Mouse (Mus musculus): ENCODE measurements around the gene Ehd4. TPM values are rescaled to one million over a fixed set of nuclear protein-coding genes. Genes with fewer than 3 reads are reported as not detected.

The Ehd4 gene
- polyA plus RNA-seq, 1 experiment from 2014 or later, result 17.5 TPM

GRCm38 (mm10) chr2:120150571-120150970 is 3.8 kb downstream of the Ehd4 start:
- no peak overlapping the region for H3K4me3 ChIP-seq (ENCODE audit: low read depth, low read length)

DNA sequence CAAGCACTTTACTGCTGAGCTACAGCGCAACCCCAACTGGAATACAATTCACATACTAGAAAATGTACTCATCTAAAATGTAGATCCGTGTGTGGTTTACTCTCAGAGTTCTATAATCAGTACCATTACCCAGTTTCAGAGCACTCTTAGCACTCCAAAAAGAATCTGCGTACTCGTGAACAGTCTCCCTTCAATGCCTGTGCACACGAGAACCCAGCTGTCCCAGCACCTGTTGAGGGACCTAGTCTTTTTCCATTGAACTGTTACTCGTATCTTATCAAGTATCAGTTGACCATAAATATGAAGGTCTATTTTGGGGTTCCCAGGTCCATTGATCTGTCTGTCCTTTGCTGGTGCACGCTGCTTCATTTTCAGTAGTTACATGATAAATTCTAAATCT is 4.8 kb downstream of the Ehd4 start:
- WGBS (ENCODE audit: insufficient replicate concordance), result 71% methylated on average over 7 of the region's 7 CpGs
- Histone ChIP-seq H3K4me2 (ENCODE audit: low read depth, low read length) (no peak overlapping the region), H3K4me3 (ENCODE audit: low read depth, low read length) (no peak overlapping the region), H3K9me3 (replicated peaks; ENCODE audit: control insufficient read depth, low read length) (no peaks in the 10 kb centered on the region), H3K9ac (ENCODE audit: low read depth, low read length) (no peak overlapping the region), H3K4me1 (ENCODE audit: control insufficient read depth, low read depth, low read length) (peaks cover 8% of the 10 kb centered on the region), H3K27ac (ENCODE audit: low read length) (no peak overlapping the region), H3K36me3 (ENCODE audit: control insufficient read depth, insufficient read depth) (no peaks in the 10 kb centered on the region), H3K27me3 (ENCODE audit: control insufficient read depth, insufficient read depth, low read depth, low read length) (no peaks in the 10 kb centered on the region)
- no peak for ATAC-seq (ENCODE audit: low read depth)

More at GRCm38 (mm10) chr2:120150571-120150970, 3.8 kb downstream of the Ehd4 start:
- Histone ChIP-seq H3K9ac (ENCODE audit: low read depth, low read length) (no peak overlapping the region), H3K27me3 (ENCODE audit: control insufficient read depth, insufficient read depth, low read depth, low read length) (no peaks in the 10 kb centered on the region), H3K4me1 (ENCODE audit: control insufficient read depth, low read depth, low read length) (peaks cover 13% of the 10 kb centered on the region), H3K4me2 (ENCODE audit: low read depth, low read length) (no peak overlapping the region), H3K27ac (ENCODE audit: low read length) (no peak overlapping the region), H3K9me3 (replicated peaks; ENCODE audit: control insufficient read depth, low read length) (no peaks in the 10 kb centered on the region), H3K36me3 (ENCODE audit: control insufficient read depth, insufficient read depth) (no peaks in the 10 kb centered on the region)
- ATAC-seq (ENCODE audit: low read depth), result no peak
- 59% methylated on average over 3 of the region's 3 CpGs for WGBS (ENCODE audit: insufficient replicate concordance)

DNA sequence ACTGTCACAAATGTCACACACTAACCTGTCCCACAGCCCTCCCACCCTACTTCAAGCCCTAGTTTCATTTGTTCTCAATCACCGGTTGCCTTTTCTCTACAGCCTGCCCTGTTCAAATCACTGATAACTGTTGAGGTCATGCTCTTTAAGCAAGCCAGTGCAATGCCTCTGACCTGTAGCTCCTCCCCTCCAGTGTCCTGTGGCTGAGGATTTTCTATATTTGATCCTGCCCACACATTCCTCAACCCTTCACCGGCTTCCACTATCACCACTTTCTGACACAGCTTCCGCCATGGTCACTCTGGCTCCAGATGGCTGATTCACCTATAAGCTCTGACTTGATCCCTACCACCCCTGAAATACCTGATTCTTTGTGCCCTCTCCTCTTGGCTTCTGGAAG is 6.4 kb downstream of the Ehd4 start:
- peak; percentile 35; the same call in 1 of the 2 replicates for ATAC-seq (ENCODE audit: low read depth)
- Histone ChIP-seq H3K4me3 (ENCODE audit: low read depth, low read length) (no peak overlapping the region), H3K27ac (ENCODE audit: low read length) (no peak overlapping the region), H3K4me1 (ENCODE audit: control insufficient read depth, low read depth, low read length) (peaks cover 2% of the 10 kb centered on the region), H3K36me3 (ENCODE audit: control insufficient read depth, insufficient read depth) (no peaks in the 10 kb centered on the region), H3K27me3 (ENCODE audit: control insufficient read depth, insufficient read depth, low read depth, low read length) (no peaks in the 10 kb centered on the region), H3K4me2 (ENCODE audit: low read depth, low read length) (no peak overlapping the region), H3K9me3 (replicated peaks; ENCODE audit: control insufficient read depth, low read length) (no peaks in the 10 kb centered on the region), H3K9ac (ENCODE audit: low read depth, low read length) (no peak overlapping the region)
- 52% methylated on average over 3 of the region's 3 CpGs for WGBS (ENCODE audit: insufficient replicate concordance)

- H3K27me3 ChIP-seq (ENCODE audit: control insufficient read depth, insufficient read depth, low read depth, low read length), result no peaks in the 10 kb centered on the region
- ATAC-seq (ENCODE audit: low read depth), result no peak
- H3K9ac ChIP-seq (ENCODE audit: low read depth, low read length), result no peak overlapping the region
- no peak overlapping the region for H3K4me2 ChIP-seq (ENCODE audit: low read depth, low read length)
- no peaks in the 10 kb centered on the region for H3K9me3 ChIP-seq (replicated peaks; ENCODE audit: control insufficient read depth, low read length)
- WGBS (ENCODE audit: insufficient replicate concordance), result 32% methylated on average over 2 of the region's 2 CpGs
- no peaks in the 10 kb centered on the region for H3K36me3 ChIP-seq (ENCODE audit: control insufficient read depth, insufficient read depth)
- H3K4me3 ChIP-seq (ENCODE audit: low read depth, low read length), result no peak overlapping the region
- H3K4me1 ChIP-seq (ENCODE audit: control insufficient read depth, low read depth, low read length), result no peaks in the 10 kb centered on the region
- H3K27ac ChIP-seq (ENCODE audit: low read length), result no peak overlapping the region
Observed at GRCm38 (mm10) chr2:120147364-120147763, 7.0 kb downstream of the Ehd4 start.

DNA sequence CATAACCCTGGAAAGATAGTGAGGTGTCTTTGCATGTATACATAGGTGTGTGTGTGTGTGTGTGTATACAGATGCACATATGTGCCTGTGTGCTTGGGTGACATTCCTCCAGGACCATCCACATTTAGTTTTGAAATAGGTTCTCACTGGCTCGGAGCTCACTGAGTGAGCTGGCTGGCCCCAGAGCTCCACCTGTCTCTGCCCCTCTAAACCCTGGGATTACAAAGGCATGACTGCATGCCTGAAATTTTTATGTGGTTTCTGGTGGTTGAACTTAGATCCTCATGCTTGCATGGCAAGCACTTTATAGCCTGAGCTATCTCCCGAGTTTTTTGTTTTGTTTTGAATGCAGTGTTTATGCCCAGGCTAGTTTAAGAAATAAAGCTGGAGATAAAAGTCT is 7.9 kb downstream of the Ehd4 start:
- WGBS (ENCODE audit: insufficient replicate concordance), result 64% methylated on average over 2 of the region's 2 CpGs
- no peak for ATAC-seq (ENCODE audit: low read depth)
- no peaks in the 10 kb centered on the region for H3K36me3 ChIP-seq (ENCODE audit: control insufficient read depth, insufficient read depth)
- H3K27me3 ChIP-seq (ENCODE audit: control insufficient read depth, insufficient read depth, low read depth, low read length), result no peaks in the 10 kb centered on the region
- no peaks in the 10 kb centered on the region for H3K4me1 ChIP-seq (ENCODE audit: control insufficient read depth, low read depth, low read length)
- H3K9ac ChIP-seq (ENCODE audit: low read depth, low read length), result no peak overlapping the region
- no peak overlapping the region for H3K4me3 ChIP-seq (ENCODE audit: low read depth, low read length)
- no peaks in the 10 kb centered on the region for H3K9me3 ChIP-seq (replicated peaks; ENCODE audit: control insufficient read depth, low read length)
- H3K27ac ChIP-seq (ENCODE audit: low read length), result no peak overlapping the region
- H3K4me2 ChIP-seq (ENCODE audit: low read depth, low read length), result no peak overlapping the region

GRCm38 (mm10) chr2:120144390-120144789 is 10.0 kb downstream of the Ehd4 start:
- WGBS (ENCODE audit: insufficient replicate concordance), result 74% methylated on average over 4 of the region's 4 CpGs
- Histone ChIP-seq H3K27me3 (ENCODE audit: control insufficient read depth, insufficient read depth, low read depth, low read length) (no peaks in the 10 kb centered on the region), H3K9me3 (replicated peaks; ENCODE audit: control insufficient read depth, low read length) (no peaks in the 10 kb centered on the region), H3K4me2 (ENCODE audit: low read depth, low read length) (no peak overlapping the region), H3K4me1 (ENCODE audit: control insufficient read depth, low read depth, low read length) (no peaks in the 10 kb centered on the region), H3K36me3 (ENCODE audit: control insufficient read depth, insufficient read depth) (no peaks in the 10 kb centered on the region), H3K9ac (ENCODE audit: low read depth, low read length) (no peak overlapping the region), H3K27ac (ENCODE audit: low read length) (no peak overlapping the region), H3K4me3 (ENCODE audit: low read depth, low read length) (no peak overlapping the region)
- ATAC-seq (ENCODE audit: low read depth), result no peak

GRCm38 (mm10) chr2:120142336-120142735 is 12.1 kb downstream of the Ehd4 start:
- H3K4me2 ChIP-seq (ENCODE audit: low read depth, low read length), result no peak overlapping the region
- H3K36me3 ChIP-seq (ENCODE audit: control insufficient read depth, insufficient read depth), result no peaks in the 10 kb centered on the region
- no peak overlapping the region for H3K4me3 ChIP-seq (ENCODE audit: low read depth, low read length)
- no peaks in the 10 kb centered on the region for H3K27me3 ChIP-seq (ENCODE audit: control insufficient read depth, insufficient read depth, low read depth, low read length)
- H3K4me1 ChIP-seq (ENCODE audit: control insufficient read depth, low read depth, low read length), result no peaks in the 10 kb centered on the region
- H3K9me3 ChIP-seq (replicated peaks; ENCODE audit: control insufficient read depth, low read length), result no peaks in the 10 kb centered on the region
- H3K27ac ChIP-seq (ENCODE audit: low read length), result no peak overlapping the region
- no peak for ATAC-seq (ENCODE audit: low read depth)
- no peak overlapping the region for H3K9ac ChIP-seq (ENCODE audit: low read depth, low read length)
- WGBS (ENCODE audit: insufficient replicate concordance), result 63% methylated on average over 5 of the region's 5 CpGs

DNA sequence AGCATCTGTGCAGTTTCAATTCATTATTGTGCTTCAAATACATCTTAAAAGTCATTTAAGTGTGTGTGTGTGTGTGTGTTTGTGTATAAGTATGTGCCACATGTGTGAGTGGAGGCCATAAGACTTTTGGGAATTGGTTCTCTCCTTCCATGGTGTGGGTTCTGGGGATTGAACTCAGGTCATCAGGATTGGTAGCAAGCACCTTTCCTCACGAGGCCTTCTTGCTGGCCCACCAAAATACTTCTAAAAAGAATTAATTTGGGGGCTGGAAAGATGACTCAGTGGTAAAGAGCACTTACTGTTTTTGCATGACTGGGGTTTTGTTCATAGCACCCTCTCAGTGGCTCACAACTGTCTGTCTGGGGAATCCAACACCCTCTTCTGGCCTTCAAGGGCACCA is 12.7 kb downstream of the Ehd4 start:
- Histone ChIP-seq H3K9me3 (replicated peaks; ENCODE audit: control insufficient read depth, low read length) (no peaks in the 10 kb centered on the region), H3K36me3 (ENCODE audit: control insufficient read depth, insufficient read depth) (no peaks in the 10 kb centered on the region), H3K4me1 (ENCODE audit: control insufficient read depth, low read depth, low read length) (no peaks in the 10 kb centered on the region), H3K4me2 (ENCODE audit: low read depth, low read length) (no peak overlapping the region), H3K9ac (ENCODE audit: low read depth, low read length) (no peak overlapping the region), H3K4me3 (ENCODE audit: low read depth, low read length) (no peak overlapping the region), H3K27ac (ENCODE audit: low read length) (no peak overlapping the region), H3K27me3 (ENCODE audit: control insufficient read depth, insufficient read depth, low read depth, low read length) (no peaks in the 10 kb centered on the region)
- WGBS (ENCODE audit: insufficient replicate concordance), result 69% methylated on average over 1 of the region's 1 CpGs
- ATAC-seq (ENCODE audit: low read depth), result no peak

- H3K36me3 ChIP-seq (ENCODE audit: control insufficient read depth, insufficient read depth), result no peaks in the 10 kb centered on the region
- H3K27me3 ChIP-seq (ENCODE audit: control insufficient read depth, insufficient read depth, low read depth, low read length), result no peaks in the 10 kb centered on the region
- no peak for ATAC-seq (ENCODE audit: low read depth)
Observed at GRCm38 (mm10) chr2:120140326-120140725, 14.1 kb downstream of the Ehd4 start.

More at GRCm38 (mm10) chr2:120140326-120140725, 14.1 kb downstream of the Ehd4 start:
- Histone ChIP-seq H3K9ac (ENCODE audit: low read depth, low read length) (no peak overlapping the region), H3K4me2 (ENCODE audit: low read depth, low read length) (no peak overlapping the region), H3K9me3 (replicated peaks; ENCODE audit: control insufficient read depth, low read length) (no peaks in the 10 kb centered on the region), H3K4me1 (ENCODE audit: control insufficient read depth, low read depth, low read length) (no peaks in the 10 kb centered on the region), H3K27ac (ENCODE audit: low read length) (no peak overlapping the region), H3K4me3 (ENCODE audit: low read depth, low read length) (no peak overlapping the region)
- 75% methylated on average over 5 of the region's 5 CpGs for WGBS (ENCODE audit: insufficient replicate concordance)
